Mouse (Mus musculus) heart, embryonic 10.5 days (tissue): ENCODE measurements around the gene Dtx3. TPM values are rescaled to one million over a fixed set of nuclear protein-coding genes. Genes with fewer than 3 reads are reported as not detected.
A peak's percentile ranks its signal among the peaks of the same experiment; 100 is the strongest.

ENCODE experiments used
- DNase-seq: peaks from one replicate; pipeline ENCODE4 v3.0.0-alpha.2; 2017; ENCODE audit warnings: low spot score
- H3K27ac ChIP-seq: fragments of 300-500 bp; sonication (generic); 2 replicates; pipeline ENCODE4 v1.5.1; 2016; ENCODE audit warnings: mild to moderate bottlenecking
- H3K27me3 ChIP-seq: fragments of 300-500 bp; sonication (generic); 2 replicates; pipeline ENCODE4 v1.6.1; 2016; ENCODE audit warnings: mild to moderate bottlenecking; ENCODE audit not compliant: poor library complexity, insufficient read depth, severe bottlenecking
- H3K36me3 ChIP-seq: fragments of 300-500 bp; sonication (generic); 2 replicates; pipeline ENCODE4 v1.6.1; 2016; ENCODE audit warnings: mild to moderate bottlenecking, moderate library complexity
- H3K4me1 ChIP-seq: fragments of 300-500 bp; sonication (generic); 2 replicates; pipeline ENCODE4 v1.6.1; 2016; ENCODE audit warnings: mild to moderate bottlenecking
- H3K4me3 ChIP-seq: fragments of 300-500 bp; sonication (generic); 2 replicates; pipeline ENCODE4 v1.5.1; 2016; ENCODE audit warnings: mild to moderate bottlenecking, moderate library complexity
- H3K9me3 ChIP-seq: fragments of 300-500 bp; sonication (generic); 2 replicates; pipeline ENCODE4 v1.6.1; 2016; ENCODE audit warnings: mild to moderate bottlenecking, moderate library complexity
- WGBS: fragments of 180-500 bp; shearing (Covaris S2); methylation state at CpG from one replicate; pipeline ENCODE4 v1.1.7; 2016; 5-methylcytosine and 5-hydroxymethylcytosine counted together
- polyA plus RNA-seq: library from polyadenylated mRNA; unstranded; fragments of >200 nt; fragmentation: Nextera tagmentation; extraction: Ambion mirVana; gene quantifications from 2 replicates; pipeline ENCODE4 v1.2.1, GENCODE M21; 2016

The Dtx3 gene
- polyA plus RNA-seq, 1 experiment from 2014 or later, result 91.4 TPM

DNA sequence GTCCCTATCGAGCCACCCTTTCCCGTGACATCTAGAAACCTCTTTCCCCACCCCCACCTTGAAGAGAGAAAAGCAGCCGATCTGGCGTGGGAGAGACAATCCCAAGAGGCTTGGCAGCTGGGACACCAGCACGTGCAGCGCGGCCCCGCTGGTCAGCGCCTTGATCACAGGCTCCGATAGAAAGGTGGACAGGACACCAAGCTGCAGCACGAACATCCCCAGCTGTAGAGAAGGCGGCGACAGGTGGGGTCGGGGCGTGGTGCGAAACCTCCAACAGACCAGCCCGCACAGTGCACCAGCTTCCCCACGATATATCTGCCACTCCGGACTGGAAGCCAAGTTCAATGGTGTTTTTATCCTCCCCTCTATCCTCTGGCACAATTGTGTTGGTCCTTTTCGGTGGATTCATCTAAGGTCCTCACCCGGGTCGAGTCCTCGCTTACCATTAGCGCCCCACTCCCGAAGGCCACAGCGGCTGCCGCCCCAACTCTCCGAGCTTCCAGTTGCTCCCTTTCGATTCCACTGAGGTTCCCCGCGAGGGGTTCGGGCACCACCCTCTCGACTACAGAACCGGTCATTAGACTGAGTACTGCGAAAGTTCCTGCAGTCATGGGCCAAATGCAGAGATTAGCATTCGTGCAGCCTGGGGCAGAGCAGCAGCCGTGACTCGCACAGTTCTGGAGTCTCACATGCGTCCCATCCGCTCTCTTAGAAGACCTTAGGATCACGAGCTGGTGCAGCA, 17.1 kb downstream of the Dtx3 start:
- Histone ChIP-seq H3K36me3 (peaks cover 10% of the 10 kb centered on the region), H3K27me3 (peaks cover 87% of the 10 kb centered on the region), H3K27ac (no peak overlapping the region), H3K9me3 (no peaks in the 10 kb centered on the region), H3K4me1 (peaks cover 51% of the 10 kb centered on the region), H3K4me3 (peak overlapping the region; percentile 48)
- DNase-seq, result peak; percentile 75
- WGBS, result 5% methylated on average over 41 of the region's 41 CpGs

DNA sequence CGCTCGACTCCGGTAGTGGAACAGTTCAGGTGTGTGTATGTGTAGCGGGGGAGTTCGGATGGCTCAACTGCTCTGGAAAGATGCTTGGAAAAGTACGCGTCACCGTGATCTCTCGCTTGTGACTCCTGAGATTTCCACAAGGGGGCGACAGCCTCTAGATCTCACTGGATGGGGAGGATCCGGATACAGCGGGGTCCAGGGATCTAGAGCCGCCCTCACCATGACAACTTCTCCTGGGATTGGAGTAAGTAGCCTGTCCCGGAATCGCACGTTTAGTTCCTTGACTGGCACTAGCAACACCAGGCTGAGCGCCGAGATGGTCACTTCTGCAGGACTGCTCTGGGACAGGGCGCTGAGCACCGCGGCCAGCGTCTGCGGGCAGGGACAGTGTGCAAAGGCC, 17.8 kb downstream of the Dtx3 start:
- peaks cover 46% of the 10 kb centered on the region for H3K4me1 ChIP-seq
- peaks cover 85% of the 10 kb centered on the region for H3K27me3 ChIP-seq
- DNase-seq, result peak; percentile 89
- peaks cover 3% of the 10 kb centered on the region; the same call in 1 of the 2 replicates for H3K36me3 ChIP-seq
- no peaks in the 10 kb centered on the region for H3K9me3 ChIP-seq
- WGBS, result 3% methylated on average over 23 of the region's 23 CpGs
- H3K27ac ChIP-seq, result no peak overlapping the region
- peak overlapping the region; percentile 48 for H3K4me3 ChIP-seq

DNA sequence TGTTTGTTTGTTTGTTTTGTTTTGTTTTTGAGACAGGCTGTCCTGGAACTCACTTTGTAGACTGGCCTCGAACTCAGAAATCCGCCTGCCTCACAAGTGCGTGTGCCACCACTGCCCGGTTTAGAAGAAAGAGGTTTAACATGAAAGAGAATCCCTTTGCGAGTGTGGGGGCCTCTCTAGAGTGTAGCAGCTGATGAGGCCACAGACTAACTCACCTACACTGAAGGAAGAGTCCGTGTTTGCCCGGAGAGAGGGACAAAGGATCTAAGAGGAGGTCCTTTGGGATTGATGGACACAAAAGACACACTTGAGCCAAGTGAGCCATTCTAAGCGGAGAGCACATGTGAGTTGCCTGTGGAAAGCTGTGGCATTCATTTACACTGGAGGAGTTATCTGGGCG, 18.3 kb downstream of the Dtx3 start:
- no peak for DNase-seq
- 26% methylated on average over 9 of the region's 9 CpGs for WGBS
- H3K4me3 ChIP-seq, result peak overlapping the region; percentile 48
- H3K4me1 ChIP-seq, result peaks cover 46% of the 10 kb centered on the region
- no peaks in the 10 kb centered on the region for H3K36me3 ChIP-seq
- no peaks in the 10 kb centered on the region for H3K9me3 ChIP-seq
- peaks cover 81% of the 10 kb centered on the region for H3K27me3 ChIP-seq
- H3K27ac ChIP-seq, result no peak overlapping the region

DNA sequence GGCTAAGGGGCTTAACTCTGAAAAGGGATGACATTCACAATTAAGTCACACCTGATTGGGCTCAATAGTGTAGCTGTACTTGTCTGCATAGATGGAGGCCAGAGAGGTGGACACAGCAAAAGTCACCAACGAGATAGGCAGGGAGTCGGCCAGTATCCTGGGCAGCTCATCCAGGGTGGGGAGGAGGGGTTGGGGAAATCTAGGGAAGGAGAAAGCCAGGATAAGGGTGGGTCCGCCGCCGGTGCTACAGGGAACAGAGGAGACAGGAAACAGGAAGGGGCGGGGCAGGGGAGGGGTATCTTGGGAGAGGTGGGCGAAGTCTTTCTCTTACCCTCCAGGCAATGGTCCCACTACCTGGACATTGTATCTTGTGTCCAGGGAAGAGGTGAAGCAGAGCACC, 18.8 kb downstream of the Dtx3 start:
- 7% methylated on average over 7 of the region's 7 CpGs for WGBS
- no peaks in the 10 kb centered on the region for H3K9me3 ChIP-seq
- peaks cover 46% of the 10 kb centered on the region for H3K4me1 ChIP-seq
- peak; percentile 63 for DNase-seq
- peaks cover 81% of the 10 kb centered on the region for H3K27me3 ChIP-seq
- H3K36me3 ChIP-seq, result no peaks in the 10 kb centered on the region
- H3K27ac ChIP-seq, result no peak overlapping the region
- H3K4me3 ChIP-seq, result peak overlapping the region; percentile 33

DNA sequence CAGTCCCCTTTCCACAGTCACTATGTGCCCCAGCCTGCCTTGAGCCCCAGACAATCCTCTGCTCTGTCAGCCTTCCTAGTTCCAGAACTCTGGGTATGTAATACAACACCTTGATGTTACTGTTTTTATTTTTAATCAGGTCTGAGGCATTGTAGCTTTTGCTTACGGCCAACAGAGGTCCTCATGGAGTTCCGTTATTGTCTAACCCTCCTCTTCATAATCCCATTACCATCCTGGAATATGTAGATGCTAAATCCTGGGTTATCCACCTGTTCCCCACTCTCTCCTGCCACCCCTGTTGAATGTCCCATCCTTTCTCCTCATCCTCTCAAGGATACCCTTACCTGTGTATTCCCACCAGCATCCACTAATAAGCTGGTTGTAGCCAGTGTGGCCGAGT, 19.3 kb downstream of the Dtx3 start:
- Histone ChIP-seq H3K36me3 (no peaks in the 10 kb centered on the region), H3K27ac (no peak overlapping the region), H3K4me3 (peak overlapping the region; percentile 33; the same call in 1 of the 2 replicates), H3K4me1 (peaks cover 42% of the 10 kb centered on the region), H3K27me3 (peaks cover 81% of the 10 kb centered on the region), H3K9me3 (no peaks in the 10 kb centered on the region)
- peak; percentile 22 for DNase-seq
- 35% methylated on average over 3 of the region's 3 CpGs for WGBS

DNA sequence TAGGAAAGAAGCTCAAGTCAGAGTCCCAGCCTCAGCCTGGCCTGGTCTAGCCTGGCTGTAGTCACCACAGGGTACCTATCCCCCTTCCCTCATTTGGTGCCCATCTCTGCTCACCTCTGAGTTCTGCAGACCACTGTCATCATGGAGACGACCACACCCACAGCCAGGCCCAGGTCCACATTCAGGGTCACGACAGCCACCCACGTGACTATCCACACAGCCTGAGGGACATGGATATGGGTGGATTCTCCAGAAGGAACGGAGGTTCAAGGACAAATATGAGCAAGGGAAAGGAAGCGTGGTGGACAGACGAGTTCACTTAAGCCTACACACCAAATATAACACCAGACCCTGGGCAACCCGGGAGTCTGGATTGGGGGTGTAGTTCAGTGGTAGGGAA, 21.4 kb downstream of the Dtx3 start:
- WGBS, result 87% methylated on average over 7 of the region's 7 CpGs
- peaks cover 81% of the 10 kb centered on the region for H3K27me3 ChIP-seq

DNA sequence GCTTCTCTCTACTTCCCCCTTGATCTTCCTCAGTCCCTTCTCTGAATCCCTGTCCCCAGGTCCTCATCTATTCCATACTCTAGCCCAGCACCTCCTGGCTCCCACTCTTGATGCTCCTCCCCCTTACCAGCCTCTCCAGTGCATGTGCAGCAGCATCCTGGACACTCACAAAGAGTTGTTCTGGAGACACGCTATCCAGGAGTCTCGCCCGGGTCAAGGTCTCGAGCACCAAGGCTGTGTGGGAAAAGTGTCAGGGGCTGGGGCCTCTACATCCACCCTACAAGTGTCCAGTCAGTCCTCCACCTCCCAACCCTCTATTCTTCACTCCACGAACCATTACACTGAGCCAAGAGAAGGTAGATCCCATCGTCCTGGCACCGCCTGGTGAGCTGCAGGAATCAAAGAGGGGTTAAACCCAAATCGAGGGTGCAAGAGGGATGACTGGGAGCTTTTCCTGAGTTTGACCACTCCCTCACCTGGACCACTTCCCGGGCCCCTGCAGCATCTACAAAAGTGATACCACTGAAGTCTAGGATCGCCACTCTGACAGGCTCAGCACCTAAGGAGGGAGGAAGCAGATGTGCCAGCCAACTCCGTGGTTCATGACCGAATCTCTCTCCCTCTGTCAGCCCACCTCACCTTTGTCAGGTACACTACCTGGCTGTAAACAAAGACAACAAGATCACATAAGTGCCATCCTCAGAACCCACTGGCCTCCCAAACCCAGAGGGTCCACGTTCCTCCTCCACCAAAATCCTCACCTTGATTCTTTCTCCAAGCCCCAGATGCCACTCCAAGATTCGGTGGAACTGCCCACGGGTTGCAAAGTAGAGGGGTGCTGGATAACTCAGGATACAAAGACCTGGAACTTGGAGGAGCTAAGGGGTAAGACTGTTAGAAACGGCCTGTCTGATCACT, 22.1 kb downstream of the Dtx3 start:
- Histone ChIP-seq H3K4me1 (peaks cover 39% of the 10 kb centered on the region), H3K36me3 (no peaks in the 10 kb centered on the region), H3K27ac (no peak overlapping the region), H3K27me3 (peaks cover 81% of the 10 kb centered on the region), H3K9me3 (no peaks in the 10 kb centered on the region), H3K4me3 (no peak overlapping the region)
- peak; percentile 72 for DNase-seq
- 76% methylated on average over 16 of the region's 16 CpGs for WGBS

More for the DNA sequence above, 21.4 kb downstream of the Dtx3 start:
- Histone ChIP-seq H3K9me3 (no peaks in the 10 kb centered on the region), H3K36me3 (no peaks in the 10 kb centered on the region), H3K4me3 (no peak overlapping the region), H3K4me1 (peaks cover 44% of the 10 kb centered on the region), H3K27ac (no peak overlapping the region)
- no peak for DNase-seq

DNA sequence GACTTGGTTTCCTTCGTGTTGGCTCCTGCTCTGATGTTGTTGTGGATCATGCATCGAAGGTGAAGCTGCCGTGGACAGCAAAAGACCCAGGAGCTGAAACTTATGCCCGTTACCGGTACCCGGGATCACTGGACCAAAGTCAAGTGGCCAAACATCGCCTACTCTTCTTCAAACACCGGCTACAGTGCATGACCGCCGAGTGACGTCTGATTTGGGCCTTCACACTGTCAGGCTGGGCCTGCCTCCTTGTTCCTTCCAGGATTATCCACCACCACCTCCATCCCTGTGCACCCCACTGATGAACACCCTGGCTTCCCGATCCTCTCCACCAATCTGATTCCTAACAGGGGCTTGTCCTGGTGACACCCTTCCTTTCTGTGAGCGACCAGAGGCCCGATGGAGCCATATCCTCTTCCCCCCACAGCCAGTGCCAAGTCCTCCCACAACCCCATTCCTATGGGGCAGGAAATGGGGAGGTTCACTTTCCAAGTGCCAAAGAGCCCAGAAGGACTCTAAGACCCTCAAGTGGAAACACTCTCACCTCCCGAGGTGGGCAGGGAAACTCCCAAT, 23.8 kb downstream of the Dtx3 start:
- no peak overlapping the region for H3K4me3 ChIP-seq
- H3K4me1 ChIP-seq, result peaks cover 34% of the 10 kb centered on the region
- no peak overlapping the region for H3K27ac ChIP-seq
- no peaks in the 10 kb centered on the region for H3K9me3 ChIP-seq
- peak; percentile 73 for DNase-seq
- H3K36me3 ChIP-seq, result no peaks in the 10 kb centered on the region
- H3K27me3 ChIP-seq, result peaks cover 81% of the 10 kb centered on the region
- WGBS, result 82% methylated on average over 15 of the region's 15 CpGs

DNA sequence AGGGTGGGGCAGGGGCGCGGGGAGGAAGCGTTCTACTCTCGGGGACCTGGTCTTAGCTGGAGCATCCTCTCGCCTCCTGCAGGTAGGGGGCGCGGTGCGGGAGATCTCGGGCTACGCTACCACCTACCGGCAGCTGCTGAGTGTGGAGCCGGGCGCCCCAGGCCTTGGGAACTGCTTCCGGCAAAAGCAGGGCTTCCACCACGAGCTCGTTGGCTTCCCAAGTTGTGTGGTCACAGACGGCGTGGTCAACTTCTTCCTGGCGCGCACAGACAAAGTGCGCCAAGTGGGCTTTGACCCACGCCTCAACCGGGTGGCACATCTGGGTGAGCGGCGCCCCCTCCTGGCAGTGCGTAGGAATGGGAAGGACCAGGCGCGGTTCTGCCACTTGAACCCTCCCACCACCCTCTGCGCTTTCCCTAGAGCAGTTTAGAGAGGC, 24.7 kb downstream of the Dtx3 start:
- peak overlapping the region; percentile 59 for H3K4me3 ChIP-seq
- H3K4me1 ChIP-seq, result peaks cover 39% of the 10 kb centered on the region
- H3K27ac ChIP-seq, result peak overlapping the region; percentile 12
- peaks cover 81% of the 10 kb centered on the region for H3K27me3 ChIP-seq
- no peaks in the 10 kb centered on the region for H3K9me3 ChIP-seq
- under 1% methylated on average over 28 of the region's 29 CpGs for WGBS
- no peak for DNase-seq
- H3K36me3 ChIP-seq, result no peaks in the 10 kb centered on the region

DNA sequence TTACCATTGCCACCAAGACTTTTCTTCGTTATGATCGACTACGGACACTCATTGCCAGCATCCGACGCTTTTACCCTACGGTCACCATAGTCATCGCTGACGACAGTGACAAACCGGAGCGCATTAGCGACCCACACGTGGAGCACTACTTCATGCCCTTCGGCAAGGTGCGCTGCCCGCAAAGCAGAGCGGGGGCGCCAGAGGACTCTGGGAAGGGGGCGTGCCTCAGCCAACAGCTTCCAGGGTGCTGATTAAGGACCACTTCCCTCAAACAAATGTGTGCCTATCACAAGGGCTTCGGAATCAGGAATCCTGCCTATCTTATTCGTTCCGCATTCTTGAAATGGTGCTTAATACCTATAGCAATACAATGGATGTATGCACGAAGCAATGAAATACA, 25.5 kb downstream of the Dtx3 start:
- DNase-seq, result no peak
- WGBS, result under 1% methylated on average over 22 of the region's 22 CpGs

DNA sequence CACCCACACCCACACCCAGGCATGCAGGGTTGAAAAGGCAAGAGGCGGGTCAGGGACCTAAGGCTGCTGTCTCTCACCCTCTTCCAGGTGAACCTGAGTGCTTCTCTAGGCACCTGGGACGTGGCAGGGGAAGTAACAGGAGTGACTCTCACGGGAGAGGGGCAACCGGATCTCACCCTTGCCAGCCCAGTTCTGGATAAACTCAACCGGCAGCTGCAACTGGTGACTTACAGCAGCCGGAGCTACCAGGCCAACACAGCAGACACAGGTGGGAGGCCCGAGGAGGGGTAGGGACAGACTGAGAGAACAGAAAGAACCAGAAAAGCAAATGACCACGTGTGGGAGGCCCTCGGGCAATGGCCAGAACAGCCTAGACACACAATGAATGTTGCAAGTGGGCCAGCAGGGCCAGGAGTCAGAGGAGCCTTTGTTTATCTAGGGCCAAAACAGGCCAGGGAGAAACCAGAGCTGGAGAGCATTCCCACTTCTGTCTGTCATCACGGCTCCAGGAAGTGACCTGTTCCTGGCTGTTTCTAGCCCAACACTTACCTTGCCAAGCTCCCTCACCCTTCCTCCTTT, 27.8 kb downstream of the Dtx3 start:
- WGBS, result 13% methylated on average over 10 of the region's 10 CpGs
- Histone ChIP-seq H3K27me3 (peaks cover 94% of the 10 kb centered on the region), H3K27ac (no peak overlapping the region), H3K9me3 (no peaks in the 10 kb centered on the region), H3K4me3 (0 out of 2 replicates have a peak overlapping the region, but pooled peaks have one; percentile 5), H3K4me1 (peaks cover 51% of the 10 kb centered on the region), H3K36me3 (no peaks in the 10 kb centered on the region)
- no peak for DNase-seq

More for the DNA sequence above, 25.5 kb downstream of the Dtx3 start:
- H3K27ac ChIP-seq, result no peak overlapping the region; the same call in 1 of the 2 replicates
- H3K36me3 ChIP-seq, result no peaks in the 10 kb centered on the region
- H3K27me3 ChIP-seq, result peaks cover 89% of the 10 kb centered on the region
- H3K9me3 ChIP-seq, result no peaks in the 10 kb centered on the region
- peaks cover 47% of the 10 kb centered on the region for H3K4me1 ChIP-seq
- peak overlapping the region; percentile 59 for H3K4me3 ChIP-seq

DNA sequence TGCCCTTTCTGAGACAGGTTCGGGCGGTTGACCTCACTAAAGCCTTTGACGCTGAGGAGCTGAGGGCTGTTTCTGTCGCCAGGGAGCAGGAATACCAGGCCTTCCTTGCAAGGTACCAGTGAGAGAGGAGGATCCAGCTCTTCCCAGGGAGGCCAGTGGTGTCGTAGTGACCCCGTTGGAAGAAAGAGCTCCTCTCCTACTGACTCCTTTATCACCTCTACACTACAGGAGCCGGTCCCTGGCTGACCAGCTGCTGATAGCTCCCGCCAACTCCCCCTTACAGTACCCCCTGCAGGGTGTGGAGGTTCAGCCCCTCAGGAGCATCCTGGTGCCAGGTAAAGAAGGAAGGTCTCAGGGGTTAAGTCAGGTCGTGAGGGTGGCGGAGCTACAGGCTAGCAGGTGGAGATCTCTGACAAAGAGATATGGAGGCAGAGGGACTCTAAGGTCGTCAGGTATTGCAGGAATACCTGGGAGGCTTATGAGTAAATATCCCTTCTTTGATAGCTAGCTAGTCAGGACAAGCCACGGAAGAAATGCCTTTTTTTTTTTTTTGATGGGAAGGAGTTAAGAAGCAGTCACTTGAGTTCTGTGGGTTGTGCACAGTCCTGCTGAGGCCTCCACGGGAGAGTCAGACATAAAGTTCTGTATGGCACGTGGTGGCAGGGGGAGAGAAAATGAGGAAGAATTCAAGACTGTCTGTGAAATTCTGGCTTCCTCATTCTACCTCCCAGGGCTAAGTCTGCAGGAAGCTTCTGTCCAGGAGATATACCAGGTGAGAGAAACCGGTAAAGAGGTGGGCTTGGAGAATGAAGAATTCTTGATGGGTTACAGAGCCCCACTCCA, 28.5 kb downstream of the Dtx3 start:
- peak overlapping the region; percentile 74; the same call in 1 of the 2 replicates for H3K4me3 ChIP-seq
- H3K27ac ChIP-seq, result no peak overlapping the region
- H3K9me3 ChIP-seq, result no peaks in the 10 kb centered on the region
- H3K4me1 ChIP-seq, result peaks cover 51% of the 10 kb centered on the region
- H3K27me3 ChIP-seq, result peaks cover 91% of the 10 kb centered on the region
- WGBS, result 15% methylated on average over 15 of the region's 15 CpGs
- DNase-seq, result no peak
- no peaks in the 10 kb centered on the region for H3K36me3 ChIP-seq
